Mouse (Mus musculus): ENCODE measurements around the gene Ddx47. TPM values are rescaled to one million over a fixed set of nuclear protein-coding genes. Genes with fewer than 3 reads are reported as not detected.

Ddx47 gene
- polyA plus RNA-seq (2015; fragmentation: Illumina TruSeq; extraction: RNeasy Lipid Tissue Mini Kit (QIAGEN cat#74804); ENCODE audit: low read depth, low replicate concordance), result 59.6 TPM

DNA sequence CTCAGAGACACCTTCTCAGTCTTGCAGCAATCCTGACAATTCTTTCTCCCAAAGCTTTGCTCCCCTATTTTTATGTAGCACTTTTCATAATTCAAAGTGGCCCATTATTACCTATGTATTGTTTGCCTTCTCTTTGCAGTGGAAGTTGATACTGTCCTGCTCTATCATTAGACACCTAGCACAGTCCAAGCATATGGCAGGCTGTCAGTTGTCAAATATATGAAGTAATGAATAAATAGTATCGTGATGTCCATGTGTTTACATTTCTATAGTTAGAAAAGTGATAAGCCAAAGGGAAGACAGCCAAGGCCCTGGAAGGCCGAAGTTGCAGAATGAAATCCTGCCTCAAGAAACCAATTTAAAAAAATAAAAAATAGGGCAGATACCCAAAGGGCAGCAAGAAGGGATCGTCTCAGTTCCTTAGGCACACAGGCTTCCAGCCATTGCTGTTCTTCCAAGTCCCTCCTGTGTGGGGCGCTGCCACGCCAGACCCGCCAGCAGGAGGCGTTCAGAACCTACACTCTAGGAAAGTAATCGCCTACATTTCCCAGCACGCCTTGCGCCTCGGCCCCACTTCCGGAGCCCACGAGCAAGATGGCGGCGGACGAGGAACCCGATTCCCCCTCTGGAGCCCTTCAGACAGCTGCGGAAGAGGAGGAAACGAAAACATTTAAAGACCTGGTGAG is at the start of gene Ddx47:
Gene Ddx47 (plus strand): TSS at position 565 of the 686 bp plus-strand sequence.

DNA sequence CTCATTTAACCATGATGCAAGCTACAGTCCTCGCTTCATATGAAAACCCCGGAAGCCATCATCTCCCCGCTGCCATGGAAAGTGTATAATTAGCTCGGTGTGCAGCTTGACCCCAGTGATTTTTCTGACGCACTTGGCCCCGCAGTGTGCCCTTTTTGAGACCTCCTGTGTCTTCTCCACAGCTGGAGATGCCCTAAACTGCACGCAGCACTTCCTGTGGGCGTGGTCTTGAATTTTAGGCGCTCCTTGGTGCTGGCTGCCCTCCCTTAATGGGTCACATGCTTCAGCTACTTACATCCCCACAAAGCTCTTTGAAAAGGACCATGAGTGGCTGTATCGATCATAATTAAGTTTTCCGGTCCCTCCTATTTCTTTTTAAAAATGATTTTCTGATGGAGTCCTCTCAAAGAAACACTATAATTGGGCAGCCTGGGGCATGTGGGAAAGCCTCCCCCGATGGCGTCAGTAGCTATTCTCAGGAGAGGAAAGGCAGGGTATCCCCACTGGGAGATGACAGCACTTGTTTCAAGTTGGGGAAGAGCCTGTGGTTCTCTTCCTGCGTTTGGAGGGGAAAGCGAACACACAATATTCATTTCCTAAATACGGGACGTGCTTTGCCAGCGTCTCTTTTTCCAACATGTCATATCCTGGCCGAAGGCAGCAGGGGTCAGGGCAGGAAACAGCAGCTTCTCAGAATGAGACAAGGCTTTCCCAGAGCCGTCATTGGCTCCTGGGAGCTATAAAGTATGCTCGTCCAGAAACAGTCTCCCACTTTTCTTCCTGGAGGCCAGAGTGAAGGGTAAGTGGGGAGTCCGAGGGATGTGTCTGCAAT is 30.0 kb upstream of the Ddx47 start, which contains the start of gene Apold1:
Gene Apold1 (plus strand): TSS at position 488 of the 832 bp plus-strand sequence.

DNA sequence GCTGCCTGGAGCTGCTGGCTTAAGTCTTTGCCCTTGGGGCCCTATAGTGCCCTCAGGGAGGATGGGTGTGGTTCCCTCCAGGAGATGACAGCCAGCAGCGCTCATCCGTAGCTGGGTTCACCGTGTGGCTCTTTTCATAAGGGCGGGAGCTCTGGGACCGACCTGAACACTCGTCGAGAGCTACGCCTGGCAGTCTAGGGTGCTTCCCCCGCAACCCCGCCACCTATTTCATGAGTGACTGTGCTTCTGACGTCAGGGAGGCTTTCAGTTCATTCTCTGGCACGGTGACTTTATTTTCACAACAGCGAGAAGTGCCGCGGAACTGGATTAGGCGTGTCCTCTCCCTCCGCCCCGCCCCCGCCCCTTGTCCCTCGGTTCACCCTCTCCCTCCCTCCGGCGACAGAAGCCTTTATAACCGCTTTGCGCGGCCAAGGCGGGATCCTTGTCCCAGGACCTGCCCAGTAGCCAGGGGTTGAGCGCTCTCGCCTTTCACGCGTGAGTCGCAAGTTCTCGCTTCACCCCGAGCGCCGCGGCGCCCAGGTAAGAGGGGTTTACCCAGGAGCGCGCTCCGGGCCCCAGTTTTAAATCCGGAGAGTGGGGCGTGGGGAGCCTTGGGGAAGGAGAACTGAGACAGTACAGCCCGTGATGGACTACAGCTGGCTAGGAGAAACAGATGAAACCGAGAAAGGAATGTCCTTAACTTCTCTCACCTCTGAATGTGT is 54.0 kb downstream of the Ddx47 start, which contains the start of gene Gprc5a:
Gene Gprc5a (plus strand): TSS at position 416 of the 722 bp plus-strand sequence.

Other genes starting within 250 kb of the Ddx47 start
- gene Dusp16, start 219.0 kb upstream of the Ddx47 start, polyA plus RNA-seq (2015; fragmentation: Illumina TruSeq; extraction: RNeasy Lipid Tissue Mini Kit (QIAGEN cat#74804); ENCODE audit: low read depth, low replicate concordance), result 8.4 TPM
- 35.4 TPM for gene Crebl2, start 181.5 kb upstream of the Ddx47 start, polyA plus RNA-seq (2015; fragmentation: Illumina TruSeq; extraction: RNeasy Lipid Tissue Mini Kit (QIAGEN cat#74804); ENCODE audit: low read depth, low replicate concordance)
- gene Gpr19, start 113.0 kb upstream of the Ddx47 start, polyA plus RNA-seq (2015; fragmentation: Illumina TruSeq; extraction: RNeasy Lipid Tissue Mini Kit (QIAGEN cat#74804); ENCODE audit: low read depth, low replicate concordance), result 20.8 TPM
- gene Cdkn1b, start 91.2 kb upstream of the Ddx47 start, polyA plus RNA-seq (2015; fragmentation: Illumina TruSeq; extraction: RNeasy Lipid Tissue Mini Kit (QIAGEN cat#74804); ENCODE audit: low read depth, low replicate concordance), result 43.3 TPM
- gene Apold1, start 29.9 kb upstream of the Ddx47 start, polyA plus RNA-seq (2015; fragmentation: Illumina TruSeq; extraction: RNeasy Lipid Tissue Mini Kit (QIAGEN cat#74804); ENCODE audit: low read depth, low replicate concordance), result 4.2 TPM
- gene Gprc5a, start 54.0 kb downstream of the Ddx47 start, polyA plus RNA-seq (2015; fragmentation: Illumina TruSeq; extraction: RNeasy Lipid Tissue Mini Kit (QIAGEN cat#74804); ENCODE audit: low read depth, low replicate concordance), result 0.36 TPM
- gene Gprc5d, start 106.7 kb downstream of the Ddx47 start, polyA plus RNA-seq (2015; fragmentation: Illumina TruSeq; extraction: RNeasy Lipid Tissue Mini Kit (QIAGEN cat#74804); ENCODE audit: low read depth, low replicate concordance), result not detected
- gene Fam234b, start 186.4 kb downstream of the Ddx47 start, polyA plus RNA-seq (2015; fragmentation: Illumina TruSeq; extraction: RNeasy Lipid Tissue Mini Kit (QIAGEN cat#74804); ENCODE audit: low read depth, low replicate concordance), result 141 TPM
- gene Hebp1, start 186.4 kb downstream of the Ddx47 start, polyA plus RNA-seq (2015; fragmentation: Illumina TruSeq; extraction: RNeasy Lipid Tissue Mini Kit (QIAGEN cat#74804); ENCODE audit: low read depth, low replicate concordance), result 68.5 TPM
- 0.45 TPM for gene Gsg1, start 242.7 kb downstream of the Ddx47 start, polyA plus RNA-seq (2015; fragmentation: Illumina TruSeq; extraction: RNeasy Lipid Tissue Mini Kit (QIAGEN cat#74804); ENCODE audit: low read depth, low replicate concordance)

Measured in brain, adult 10 weeks (tissue).